Mouse (Mus musculus) ovary, postnatal 10 days (tissue): ENCODE results near the gene Gm45713.
A peak's percentile ranks its signal among the peaks of the same experiment; 100 is the strongest.
"Not testable (repeated sequence)": the region's sequence is repeated elsewhere in the genome, so short reads cannot be mapped to it uniquely, and the experiment has no call there.

Experiments used
- DNase-seq: peaks from one replicate; pipeline ENCODE4 v3.0.0; 2022; ENCODE audit warnings: low spot score

Gm45713 gene

DNA sequence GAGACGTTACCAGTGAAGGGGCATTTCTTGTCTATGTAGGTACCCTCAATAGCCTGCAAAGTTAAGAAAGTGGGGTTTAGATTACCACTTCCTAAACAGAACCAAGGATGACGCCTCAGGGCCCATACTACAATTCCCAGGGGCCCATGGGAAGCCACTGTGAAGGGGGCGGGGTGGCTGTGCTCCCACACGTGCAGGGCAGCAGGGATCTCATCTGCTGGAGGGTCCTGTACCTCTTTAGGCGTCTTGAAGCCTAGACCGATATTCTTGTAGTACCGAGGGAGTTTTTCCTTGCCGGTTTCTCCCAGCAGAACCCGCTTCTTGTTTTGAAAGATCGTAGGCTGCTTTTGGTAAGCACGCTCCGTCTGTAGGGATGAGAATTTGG is 12.9 kb downstream of the Gm45713 start:
- no peak for DNase-seq

DNA sequence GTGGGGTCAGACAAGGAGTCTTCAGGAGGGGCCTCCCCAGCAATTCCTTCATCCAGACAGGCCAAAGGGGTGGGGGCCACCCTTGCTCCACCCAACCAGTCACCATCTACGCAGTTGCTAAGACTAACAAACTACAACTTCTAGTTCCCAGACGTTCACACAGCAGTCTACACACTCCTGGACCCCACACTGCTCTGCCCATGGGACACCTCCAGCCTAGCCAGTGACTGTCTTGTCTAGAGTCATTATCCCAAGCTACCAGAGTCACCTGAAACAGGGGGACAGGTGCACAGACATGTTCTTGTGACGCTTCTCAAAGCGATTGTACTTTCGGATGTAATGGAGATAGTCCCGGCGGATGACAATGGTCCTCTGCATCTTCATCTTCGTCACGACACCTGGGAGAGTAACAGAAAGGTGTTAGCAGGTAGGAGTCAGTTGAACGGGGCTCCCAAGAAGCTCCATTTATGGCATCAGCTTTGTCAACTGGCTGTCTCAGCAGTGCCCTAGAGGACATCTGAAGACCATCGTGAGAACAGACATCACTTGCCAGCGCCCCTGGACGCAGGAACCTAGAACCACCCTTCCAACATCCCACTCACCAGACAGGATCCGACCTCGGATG is 13.4 kb downstream of the Gm45713 start:
- no peak for DNase-seq

DNA sequence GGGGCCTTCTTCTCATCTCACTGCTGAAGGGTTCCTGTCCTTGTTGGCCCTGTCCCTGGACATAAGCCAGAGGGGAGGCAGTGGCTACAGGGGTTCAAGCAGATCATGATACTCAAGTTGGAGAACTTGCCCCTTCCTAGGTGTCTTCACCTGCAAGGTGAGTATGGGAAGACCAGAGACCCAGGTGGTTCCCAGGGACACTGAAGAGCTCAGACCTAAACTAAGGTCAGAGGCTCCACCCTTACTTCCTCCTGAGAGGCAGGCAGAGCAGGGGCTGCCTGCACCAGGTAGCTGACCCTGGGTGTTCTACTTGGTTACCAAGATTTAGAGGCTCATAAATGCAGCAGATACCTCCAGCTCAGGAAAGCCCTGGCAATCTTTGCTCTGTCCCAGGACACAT is 14.1 kb downstream of the Gm45713 start:
- no peak for DNase-seq

GRCm38 (mm10) chr7:45121404-45121803 is 14.6 kb downstream of the Gm45713 start:
- DNase-seq: no peak

GRCm38 (mm10) chr7:45119780-45120709 is 16.0 kb downstream of the Gm45713 start:
- DNase-seq: no peak

GRCm38 (mm10) chr7:45118336-45118735 is 17.7 kb downstream of the Gm45713 start:
- DNase-seq: no peak

GRCm38 (mm10) chr7:45117566-45117965 is 18.5 kb downstream of the Gm45713 start:
- no peak for DNase-seq

- no peak for DNase-seq
Measured at GRCm38 (mm10) chr7:45113476-45113875, 22.6 kb downstream of the Gm45713 start.

DNA sequence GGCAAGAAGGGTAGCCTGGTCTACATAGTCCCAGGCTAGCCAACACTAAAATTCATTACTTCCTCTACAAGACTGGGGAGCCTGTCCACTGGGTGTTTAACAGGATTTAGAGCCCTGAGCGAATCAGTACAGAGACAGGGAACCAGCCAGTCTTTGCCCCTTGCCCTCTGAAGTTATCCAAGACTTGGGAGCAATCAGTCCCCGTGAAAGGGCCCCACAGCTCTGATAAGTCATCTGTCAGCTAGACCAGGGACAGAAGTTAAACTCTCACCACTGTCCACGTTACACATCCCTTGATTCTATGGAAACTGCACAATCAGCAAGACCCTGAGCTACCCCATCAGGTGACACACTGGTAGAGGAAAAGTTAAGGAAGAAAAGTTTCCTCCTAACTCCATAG is 23.5 kb downstream of the Gm45713 start:
- no peak for DNase-seq

- DNase-seq: no peak
Measured at GRCm38 (mm10) chr7:45111940-45112339, 24.1 kb downstream of the Gm45713 start.

GRCm38 (mm10) chr7:45110089-45110488 is 25.9 kb downstream of the Gm45713 start:
- not testable (repeated sequence) for DNase-seq

DNA sequence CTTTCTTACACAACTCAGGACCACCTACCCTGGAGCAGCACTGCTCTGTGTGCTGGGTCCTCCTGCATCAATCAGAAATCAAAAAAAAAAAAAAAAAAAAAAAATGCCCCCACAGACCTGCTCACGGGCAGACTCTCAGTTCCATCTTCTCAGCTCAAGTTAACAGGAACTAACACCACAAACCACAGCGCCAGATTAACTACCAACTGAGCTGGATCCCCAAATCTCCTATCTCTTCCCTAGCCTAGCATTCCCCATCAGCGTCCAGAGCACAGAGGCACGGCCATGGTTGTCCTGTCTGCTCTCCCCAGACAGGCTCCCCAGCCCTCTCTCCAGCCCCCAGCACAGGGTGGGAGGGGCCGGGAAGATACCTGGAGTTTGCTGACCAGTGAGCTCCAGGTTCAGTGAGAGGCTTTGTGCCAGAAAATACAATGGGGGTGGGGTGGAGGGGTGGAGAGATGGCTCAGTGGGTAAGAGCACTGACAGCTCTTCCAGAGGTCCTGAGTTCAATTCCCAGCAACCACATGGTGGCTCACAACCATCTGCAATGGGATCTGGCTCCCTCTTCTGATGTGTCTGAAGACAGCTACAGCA is 28.9 kb downstream of the Gm45713 start:
- no peak for DNase-seq

DNA sequence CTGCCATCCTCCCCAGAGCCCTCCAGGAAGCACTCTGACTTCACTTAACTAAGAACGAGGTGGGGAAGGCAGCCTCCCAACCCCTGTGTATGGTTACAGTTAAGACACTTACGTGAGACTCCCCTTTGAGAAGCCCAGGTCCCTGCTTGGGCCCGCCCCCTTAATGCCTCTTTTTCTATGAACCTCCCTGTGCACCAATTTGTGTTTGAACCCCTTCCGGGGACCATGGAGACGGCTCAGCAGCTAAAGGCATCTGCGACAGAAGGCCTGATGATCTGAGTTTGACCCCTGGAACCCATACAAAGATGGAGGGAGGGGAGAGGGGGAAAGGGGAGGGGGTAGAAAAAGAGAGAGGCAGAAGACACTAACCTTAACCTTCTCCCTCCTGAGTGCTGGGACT is 29.6 kb downstream of the Gm45713 start:
- DNase-seq: no peak

DNA sequence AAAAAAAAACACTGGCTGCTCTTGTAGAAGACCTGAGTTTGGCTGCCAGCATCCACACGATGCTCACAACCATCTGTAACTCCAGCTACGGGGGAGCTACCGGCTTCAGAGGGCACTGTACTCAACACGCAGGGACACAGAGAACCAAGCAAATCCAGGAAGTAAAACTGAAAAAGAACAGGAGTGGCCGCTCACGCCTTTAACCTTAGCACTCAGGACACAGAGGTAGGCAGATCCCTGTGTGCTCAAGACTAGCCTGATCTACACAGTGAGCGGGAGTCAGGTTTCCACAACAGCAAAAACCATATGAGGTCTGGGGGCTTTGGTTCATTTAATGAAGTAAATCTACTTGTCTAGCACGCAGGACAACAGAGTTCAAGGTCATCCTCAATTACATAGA is 30.5 kb downstream of the Gm45713 start:
- no peak for DNase-seq

GRCm38 (mm10) chr7:45104941-45105340 is 31.1 kb downstream of the Gm45713 start:
- DNase-seq: no peak

DNA sequence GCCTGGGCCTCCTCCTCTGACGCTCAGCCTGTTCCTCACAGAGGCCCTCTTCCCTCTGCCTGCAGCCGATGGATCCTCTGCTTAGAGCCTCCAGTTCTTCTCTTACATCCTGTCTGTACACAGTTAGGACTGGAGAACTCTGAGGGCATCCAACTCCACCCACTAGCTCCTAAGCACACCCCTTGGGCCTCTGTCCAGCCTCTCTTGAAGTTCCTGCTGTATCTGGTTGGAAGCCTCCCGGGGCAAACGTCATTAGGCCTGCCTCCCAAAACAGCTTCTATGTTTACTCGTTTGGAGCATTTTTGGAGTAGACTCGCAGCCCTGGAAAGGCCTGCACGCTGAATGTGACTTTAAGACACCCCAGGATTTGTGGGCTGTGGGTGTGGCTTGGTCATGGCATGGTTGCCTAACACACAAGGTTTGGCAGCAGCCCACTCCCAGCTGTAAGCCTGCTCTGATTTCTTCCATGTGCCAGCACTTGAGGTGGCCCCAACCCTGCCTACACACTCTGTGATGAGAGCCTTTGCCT is 32.3 kb downstream of the Gm45713 start, which contains the start of gene Fcgrt:
Gene Fcgrt, minus strand, starts transcription at position 200 of the 529 bp plus-strand sequence.
- DNase-seq: peak; percentile 70

DNA sequence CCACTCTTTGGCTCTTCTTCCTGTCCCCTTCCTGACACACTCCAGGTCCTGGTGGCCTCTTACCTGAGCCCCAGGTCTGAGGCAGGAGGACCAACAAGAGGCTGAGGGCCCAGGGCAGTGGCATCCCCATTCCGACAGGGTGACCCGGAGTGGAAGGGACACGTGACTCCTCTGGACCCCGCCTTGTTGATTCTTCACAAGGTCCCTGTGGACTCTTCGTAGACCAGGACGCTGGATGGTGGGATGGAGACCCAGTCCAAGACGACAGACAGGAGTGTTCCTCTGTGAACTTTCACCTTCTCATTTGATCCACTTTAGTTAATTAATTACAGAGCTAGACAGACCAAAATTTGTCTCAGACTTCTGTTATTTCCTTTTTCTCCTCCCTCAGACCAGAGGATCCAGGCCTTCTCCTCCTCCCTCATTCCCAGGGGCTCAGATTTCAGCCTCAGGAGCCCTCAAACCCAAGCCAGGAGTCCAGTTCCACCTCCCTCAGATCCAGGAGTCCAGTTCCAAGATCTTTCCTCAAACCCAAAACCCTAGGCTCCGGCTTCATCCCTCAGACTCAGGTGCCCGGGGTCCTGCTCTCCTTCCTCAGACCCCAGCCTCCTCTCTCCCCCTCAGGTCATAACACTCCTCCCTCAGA is 33.0 kb downstream of the Gm45713 start:
- DNase-seq: no peak

DNA sequence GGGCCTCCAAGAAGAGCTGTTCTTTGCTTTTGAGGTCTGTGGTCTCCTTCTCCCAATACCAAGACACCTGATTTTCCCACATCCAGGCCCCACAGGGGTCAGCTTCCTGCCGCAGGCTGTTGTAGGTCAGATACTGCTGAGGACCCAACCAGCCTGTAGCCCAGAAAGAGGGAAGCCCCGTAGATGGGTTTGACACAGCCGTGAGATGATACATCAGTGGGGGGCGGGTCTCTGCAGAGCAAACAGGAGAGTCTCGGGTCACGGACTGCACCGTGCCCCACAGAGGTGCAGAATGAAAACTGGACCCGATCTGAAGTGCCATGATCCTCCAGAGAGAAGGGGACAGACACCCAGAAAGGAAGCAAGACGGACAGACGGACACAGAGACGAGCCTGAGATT is 33.6 kb downstream of the Gm45713 start:
- no peak for DNase-seq

DNA sequence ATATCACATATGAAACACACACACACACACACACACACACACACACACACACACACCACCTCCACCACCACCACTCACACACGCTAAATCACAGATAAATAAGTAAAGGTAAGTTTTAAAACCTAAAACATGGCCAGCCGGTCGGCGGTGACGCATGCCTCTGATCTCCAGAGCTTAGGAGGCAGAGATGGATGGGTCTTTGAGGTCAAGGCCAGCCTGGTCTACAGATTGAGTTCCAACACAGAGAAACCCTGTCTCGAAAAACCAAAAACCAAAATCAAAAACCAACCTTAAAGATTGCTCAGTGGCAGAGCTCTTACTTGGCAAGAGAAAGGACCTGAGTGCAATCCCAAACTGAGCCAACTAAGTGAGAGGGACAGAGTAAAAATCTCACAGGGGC is 36.0 kb downstream of the Gm45713 start:
- DNase-seq: no peak

- DNase-seq: no peak
Measured at GRCm38 (mm10) chr7:45098541-45099240, 37.3 kb downstream of the Gm45713 start.

- no peak for DNase-seq
Measured at GRCm38 (mm10) chr7:45097479-45097878, 38.6 kb downstream of the Gm45713 start.

GRCm38 (mm10) chr7:45095965-45096364 is 40.1 kb downstream of the Gm45713 start:
- not testable (repeated sequence) for DNase-seq
